Mouse (Mus musculus): ENCODE measurements around the gene Stx11. TPM values are rescaled to one million over a fixed set of nuclear protein-coding genes. Genes with fewer than 3 reads are reported as not detected.
"Not testable (repeated sequence)": the region's sequence is repeated elsewhere in the genome, so short reads cannot be mapped to it uniquely, and the experiment has no call there.

The Stx11 gene
- polyA plus RNA-seq, 1 experiment from 2014 or later = 2.7 TPM

- Histone ChIP-seq H3K4me3 (ENCODE audit: low read depth, low read length) (no peak overlapping the region), H3K9me3 (ENCODE audit: control insufficient read depth, low read length) (no peaks in the 10 kb centered on the region), H3K4me1 (replicated peaks; ENCODE audit: control insufficient read depth, insufficient read depth, low read length) (peaks cover 2% of the 10 kb centered on the region; the same call in 1 of the 2 replicates), H3K27me3 (ENCODE audit: control insufficient read depth, insufficient read depth, low read length) (0 out of 2 replicates have a peak, but pooled peaks cover 2% of the 10 kb centered on the region), H3K36me3 (ENCODE audit: control insufficient read depth, insufficient read depth, low read length) (no peaks in the 10 kb centered on the region), H3K27ac (ENCODE audit: low read depth, low read length) (no peak overlapping the region), H3K9ac (ENCODE audit: low read depth, low read length) (no peak overlapping the region), H3K4me2 (replicated peaks; ENCODE audit: low read depth, low read length) (no peak overlapping the region)
- ATAC-seq (ENCODE audit: low FRiP score) = no peak
- no peak for DNase-seq (ENCODE audit: low spot score)
- WGBS = 78% methylated on average over 5 of the region's 5 CpGs
These were observed 1.6 kb upstream of the Stx11 start for GRCm38 (mm10) chr10:12965669-12966180.

DNA sequence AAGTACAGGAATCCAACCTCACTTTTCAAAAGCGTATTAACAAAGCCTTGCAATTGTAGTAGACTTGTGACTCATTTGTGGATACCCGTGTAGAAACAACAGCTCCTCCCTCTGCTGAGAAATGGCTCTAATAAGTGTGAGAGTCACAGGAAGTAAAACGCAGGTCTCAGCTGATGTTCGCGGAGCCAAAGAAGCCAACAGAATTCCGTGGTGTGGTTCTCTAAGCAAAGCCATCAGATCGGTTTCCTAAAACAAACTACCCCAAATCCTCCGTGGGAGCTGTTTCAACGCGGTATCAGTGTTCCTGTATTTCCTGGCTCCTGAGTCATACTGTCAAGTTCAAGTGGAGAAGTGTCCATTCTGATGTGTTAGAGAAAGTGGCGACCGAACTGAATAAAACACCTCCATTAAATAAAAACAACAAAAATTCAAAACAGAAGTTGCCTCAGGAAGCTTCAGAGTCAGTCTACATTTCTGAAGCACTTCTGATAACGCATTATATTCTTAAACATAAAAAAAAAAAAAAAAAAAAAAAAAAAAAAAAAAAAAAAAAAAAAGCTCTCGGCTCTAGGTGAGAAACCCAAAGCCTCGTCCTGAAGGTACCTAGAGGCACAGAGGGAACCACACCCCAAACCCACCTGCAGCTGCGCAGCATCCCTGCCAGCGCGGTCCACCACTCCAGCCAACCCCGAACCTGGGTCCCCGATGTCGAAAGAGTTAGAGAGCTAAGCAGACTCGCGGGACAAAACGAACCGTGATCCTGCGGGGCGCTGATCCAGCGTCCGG lies 543 bp downstream of the Stx11 start:
- peaks cover 2% of the 10 kb centered on the region; the same call in 1 of the 2 replicates for H3K4me1 ChIP-seq (replicated peaks; ENCODE audit: control insufficient read depth, insufficient read depth, low read length)
- no peaks in the 10 kb centered on the region for H3K36me3 ChIP-seq (ENCODE audit: control insufficient read depth, insufficient read depth, low read length)
- no peaks in the 10 kb centered on the region for H3K9me3 ChIP-seq (ENCODE audit: control insufficient read depth, low read length)
- ATAC-seq (ENCODE audit: low FRiP score) = peak; percentile 63; the same call in 1 of the 2 replicates
- no peak overlapping the region for H3K27ac ChIP-seq (ENCODE audit: low read depth, low read length)
- H3K4me2 ChIP-seq (replicated peaks; ENCODE audit: low read depth, low read length) = peak overlapping the region; percentile 86
- peak; percentile 46 for DNase-seq (ENCODE audit: low spot score)
- peak overlapping the region; percentile 70 for H3K4me3 ChIP-seq (ENCODE audit: low read depth, low read length)
- 5% methylated on average over 29 of the region's 29 CpGs for WGBS
- peak overlapping the region; percentile 57 for H3K9ac ChIP-seq (ENCODE audit: low read depth, low read length)
- H3K27me3 ChIP-seq (ENCODE audit: control insufficient read depth, insufficient read depth, low read length) = 0 out of 2 replicates have a peak, but pooled peaks cover 2% of the 10 kb centered on the region

DNA sequence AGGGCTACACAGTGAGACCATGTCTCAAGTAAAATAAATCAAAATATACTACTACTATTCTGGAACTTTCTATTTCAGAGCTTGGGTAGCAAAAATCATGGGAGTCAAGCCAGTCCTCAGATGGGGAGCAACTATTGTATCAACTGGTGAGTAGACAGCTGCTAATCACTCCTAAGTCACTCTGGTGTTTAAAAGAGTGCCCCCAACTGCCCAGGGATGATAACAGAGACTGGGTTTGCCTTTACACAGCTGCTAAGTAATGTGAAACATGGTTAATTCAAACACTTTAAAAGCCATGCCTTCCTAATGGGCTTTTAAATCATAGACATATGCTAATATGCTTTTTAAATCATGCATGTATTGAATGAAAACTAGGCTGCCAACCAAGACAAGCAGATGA lies 1.9 kb downstream of the Stx11 start:
- peaks cover 2% of the 10 kb centered on the region; the same call in 1 of the 2 replicates for H3K4me1 ChIP-seq (replicated peaks; ENCODE audit: control insufficient read depth, insufficient read depth, low read length)
- H3K36me3 ChIP-seq (ENCODE audit: control insufficient read depth, insufficient read depth, low read length) = no peaks in the 10 kb centered on the region
- H3K4me3 ChIP-seq (ENCODE audit: low read depth, low read length) = no peak overlapping the region
- no peak for ATAC-seq (ENCODE audit: low FRiP score)
- no peak overlapping the region for H3K27ac ChIP-seq (ENCODE audit: low read depth, low read length)
- H3K4me2 ChIP-seq (replicated peaks; ENCODE audit: low read depth, low read length) = no peak overlapping the region
- 0 out of 2 replicates have a peak, but pooled peaks cover 2% of the 10 kb centered on the region for H3K27me3 ChIP-seq (ENCODE audit: control insufficient read depth, insufficient read depth, low read length)
- no peak for DNase-seq (ENCODE audit: low spot score)
- no peak overlapping the region for H3K9ac ChIP-seq (ENCODE audit: low read depth, low read length)
- no peaks in the 10 kb centered on the region for H3K9me3 ChIP-seq (ENCODE audit: control insufficient read depth, low read length)

DNA sequence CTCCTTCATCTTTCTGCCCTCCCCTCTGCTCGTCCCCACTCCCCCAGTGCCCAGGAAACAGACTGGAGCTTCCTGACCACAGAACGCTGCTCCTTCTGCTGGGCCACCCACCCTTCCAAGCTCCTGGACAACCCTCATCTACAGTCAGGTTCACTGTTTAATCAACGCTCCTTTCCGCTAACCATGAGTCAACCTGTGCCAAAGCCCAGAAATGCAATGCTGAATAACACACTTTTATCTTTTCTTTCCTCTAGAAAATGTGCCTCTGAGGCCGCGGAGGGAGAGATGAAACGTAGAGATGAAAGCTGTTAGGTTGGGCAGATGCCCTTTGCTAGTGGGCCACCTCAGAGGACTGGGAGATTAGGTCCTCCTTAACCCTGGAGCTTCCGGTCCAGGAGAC lies 2.6 kb downstream of the Stx11 start:
- Histone ChIP-seq H3K36me3 (ENCODE audit: control insufficient read depth, insufficient read depth, low read length) (no peaks in the 10 kb centered on the region), H3K9ac (ENCODE audit: low read depth, low read length) (no peak overlapping the region), H3K4me1 (replicated peaks; ENCODE audit: control insufficient read depth, insufficient read depth, low read length) (peaks cover 2% of the 10 kb centered on the region; the same call in 1 of the 2 replicates), H3K27me3 (ENCODE audit: control insufficient read depth, insufficient read depth, low read length) (0 out of 2 replicates have a peak, but pooled peaks cover 2% of the 10 kb centered on the region), H3K4me2 (replicated peaks; ENCODE audit: low read depth, low read length) (no peak overlapping the region), H3K27ac (ENCODE audit: low read depth, low read length) (no peak overlapping the region), H3K9me3 (ENCODE audit: control insufficient read depth, low read length) (no peaks in the 10 kb centered on the region), H3K4me3 (ENCODE audit: low read depth, low read length) (no peak overlapping the region)
- DNase-seq (ENCODE audit: low spot score) (no peak), ATAC-seq (ENCODE audit: low FRiP score) (no peak)
- WGBS = 91% methylated on average over 8 of the region's 8 CpGs

DNA sequence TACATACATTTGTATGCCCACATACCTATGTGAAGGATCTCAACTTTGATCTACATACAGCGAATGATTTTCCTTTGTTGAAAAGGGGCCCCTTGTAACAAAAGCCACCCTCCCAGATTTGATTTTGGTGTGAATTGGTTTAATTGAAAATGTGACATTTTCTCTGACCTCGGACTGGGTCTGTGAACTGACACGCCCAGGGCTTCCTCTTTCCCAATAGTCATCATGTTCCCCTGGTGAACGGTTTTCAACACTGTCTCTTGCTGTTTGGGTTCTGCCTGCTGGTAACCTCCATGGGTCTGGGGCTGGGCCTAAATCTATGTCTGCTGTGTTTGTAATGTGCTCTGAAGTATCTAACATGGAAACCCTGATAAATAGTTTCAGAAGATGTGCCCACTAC lies 6.8 kb downstream of the Stx11 start:
- Histone ChIP-seq H3K27me3 (ENCODE audit: control insufficient read depth, insufficient read depth, low read length) (no peaks in the 10 kb centered on the region), H3K4me1 (replicated peaks; ENCODE audit: control insufficient read depth, insufficient read depth, low read length) (no peaks in the 10 kb centered on the region), H3K9me3 (ENCODE audit: control insufficient read depth, low read length) (no peaks in the 10 kb centered on the region), H3K27ac (ENCODE audit: low read depth, low read length) (no peak overlapping the region), H3K4me2 (replicated peaks; ENCODE audit: low read depth, low read length) (no peak overlapping the region), H3K36me3 (ENCODE audit: control insufficient read depth, insufficient read depth, low read length) (no peaks in the 10 kb centered on the region), H3K9ac (ENCODE audit: low read depth, low read length) (no peak overlapping the region), H3K4me3 (ENCODE audit: low read depth, low read length) (no peak overlapping the region)
- no peak for DNase-seq (ENCODE audit: low spot score)
- WGBS = 70% methylated on average over 4 of the region's 4 CpGs
- no peak for ATAC-seq (ENCODE audit: low FRiP score)

DNA sequence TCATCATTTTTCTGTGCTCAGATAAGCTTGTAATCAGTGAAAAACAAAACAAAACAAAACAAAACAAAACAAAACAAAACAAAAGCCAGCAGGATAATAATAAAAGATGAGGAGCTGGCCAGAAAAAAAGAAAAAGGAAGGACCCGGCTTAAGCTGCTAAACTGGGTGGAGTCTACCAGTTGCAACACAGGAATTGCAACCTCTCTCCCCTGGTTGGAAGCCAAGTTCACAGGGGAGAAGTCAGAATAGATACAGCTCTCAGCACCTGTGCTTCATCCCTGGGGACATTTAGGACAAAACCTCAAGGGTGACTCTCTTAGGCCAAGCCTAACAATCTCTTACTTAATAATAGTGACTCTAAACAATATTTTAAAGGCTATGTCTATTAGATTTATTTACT lies 8.3 kb downstream of the Stx11 start:
- Histone ChIP-seq H3K4me3 (ENCODE audit: low read depth, low read length) (no peak overlapping the region), H3K27me3 (ENCODE audit: control insufficient read depth, insufficient read depth, low read length) (no peaks in the 10 kb centered on the region), H3K9ac (ENCODE audit: low read depth, low read length) (no peak overlapping the region), H3K4me2 (replicated peaks; ENCODE audit: low read depth, low read length) (no peak overlapping the region), H3K27ac (ENCODE audit: low read depth, low read length) (no peak overlapping the region), H3K4me1 (replicated peaks; ENCODE audit: control insufficient read depth, insufficient read depth, low read length) (no peaks in the 10 kb centered on the region), H3K9me3 (ENCODE audit: control insufficient read depth, low read length) (no peaks in the 10 kb centered on the region), H3K36me3 (ENCODE audit: control insufficient read depth, insufficient read depth, low read length) (no peaks in the 10 kb centered on the region)
- ATAC-seq (ENCODE audit: low FRiP score) = no peak
- DNase-seq (ENCODE audit: low spot score) = no peak
- 67% methylated on average over 1 of the region's 1 CpGs for WGBS

- H3K4me2 ChIP-seq (replicated peaks; ENCODE audit: low read depth, low read length); H3K4me3 ChIP-seq (ENCODE audit: low read depth, low read length); H3K4me1 ChIP-seq (replicated peaks; ENCODE audit: control insufficient read depth, insufficient read depth, low read length); DNase-seq (ENCODE audit: low spot score); H3K9ac ChIP-seq (ENCODE audit: low read depth, low read length); H3K36me3 ChIP-seq (ENCODE audit: control insufficient read depth, insufficient read depth, low read length); ATAC-seq (ENCODE audit: low FRiP score); H3K9me3 ChIP-seq (ENCODE audit: control insufficient read depth, low read length); H3K27ac ChIP-seq (ENCODE audit: low read depth, low read length); H3K27me3 ChIP-seq (ENCODE audit: control insufficient read depth, insufficient read depth, low read length): not testable (repeated sequence)
- WGBS = 63% methylated on average over 4 of the region's 4 CpGs
These were observed 12.7 kb downstream of the Stx11 start for GRCm38 (mm10) chr10:12951358-12951757.

- 78% methylated on average over 7 of the region's 7 CpGs for WGBS
- no peak for ATAC-seq (ENCODE audit: low FRiP score)
- no peaks in the 10 kb centered on the region for H3K4me1 ChIP-seq (replicated peaks; ENCODE audit: control insufficient read depth, insufficient read depth, low read length)
- H3K9me3 ChIP-seq (ENCODE audit: control insufficient read depth, low read length) = no peaks in the 10 kb centered on the region
- H3K9ac ChIP-seq (ENCODE audit: low read depth, low read length) = no peak overlapping the region
- H3K36me3 ChIP-seq (ENCODE audit: control insufficient read depth, insufficient read depth, low read length) = no peaks in the 10 kb centered on the region
- DNase-seq (ENCODE audit: low spot score) = no peak
- H3K27ac ChIP-seq (ENCODE audit: low read depth, low read length) = no peak overlapping the region
- H3K4me3 ChIP-seq (ENCODE audit: low read depth, low read length) = no peak overlapping the region
- H3K27me3 ChIP-seq (ENCODE audit: control insufficient read depth, insufficient read depth, low read length) = no peaks in the 10 kb centered on the region
- no peak overlapping the region for H3K4me2 ChIP-seq (replicated peaks; ENCODE audit: low read depth, low read length)
These were observed 14.8 kb downstream of the Stx11 start for GRCm38 (mm10) chr10:12949299-12949698.

- WGBS = 95% methylated on average over 3 of the region's 3 CpGs
- no peak for DNase-seq (ENCODE audit: low spot score)
These were observed 16.5 kb downstream of the Stx11 start for GRCm38 (mm10) chr10:12947606-12948005.

More at GRCm38 (mm10) chr10:12947606-12948005, 16.5 kb downstream of the Stx11 start:
- Histone ChIP-seq H3K9me3 (ENCODE audit: control insufficient read depth, low read length) (no peaks in the 10 kb centered on the region), H3K4me1 (replicated peaks; ENCODE audit: control insufficient read depth, insufficient read depth, low read length) (no peaks in the 10 kb centered on the region), H3K36me3 (ENCODE audit: control insufficient read depth, insufficient read depth, low read length) (no peaks in the 10 kb centered on the region), H3K9ac (ENCODE audit: low read depth, low read length) (no peak overlapping the region), H3K4me3 (ENCODE audit: low read depth, low read length) (no peak overlapping the region), H3K4me2 (replicated peaks; ENCODE audit: low read depth, low read length) (no peak overlapping the region), H3K27me3 (ENCODE audit: control insufficient read depth, insufficient read depth, low read length) (peaks cover 2% of the 10 kb centered on the region; the same call in 1 of the 2 replicates), H3K27ac (ENCODE audit: low read depth, low read length) (no peak overlapping the region)
- no peak for ATAC-seq (ENCODE audit: low FRiP score)

All from hindbrain, embryonic 11.5 days (tissue).